9 mouse cellular contexts compared by ENCODE assay signal in genomic region chr10:76643999-76644398, GRCm38 (mm10). TPM values are rescaled to one million over a fixed set of nuclear protein-coding genes. Genes with fewer than 3 reads are reported as not detected.
DNase-seq lines count a peak whose midpoint lies in the region; ATAC-seq and TF ChIP-seq lines count a peak whose summit lies in the region.
"Had no signal": no experiment of that assay in that cellular context is flagged by ENCODE, and none has a peak within 500 bp of the region (broad histone marks: within the 10 kb centered on the region; RNA-seq: fewer than 3 reads in every experiment).

No protein-coding gene starts in this region.

- H3K9me3 ChIP-seq in embryonic facial prominence, embryonic 12.5 days, result no peaks in the 10 kb centered on the region
- no peaks in the 10 kb centered on the region for H3K9me3 ChIP-seq in heart, postnatal 0 days (replicated peaks; ENCODE audit: control insufficient read depth, low read length)
- no peaks in the 10 kb centered on the region for H3K9me3 ChIP-seq in limb, embryonic 15.5 days
- no peaks in the 10 kb centered on the region for H3K9me3 ChIP-seq in liver, embryonic 11.5 days (ENCODE audit: control insufficient read depth, low read length)
- H3K9me3 ChIP-seq: G1E had no signal

- no peak overlapping the region for H3K9ac ChIP-seq in embryonic facial prominence, embryonic 12.5 days
- H3K9ac ChIP-seq in heart, postnatal 0 days (replicated peaks; ENCODE audit: low read depth, low read length), result no peak overlapping the region
- H3K9ac ChIP-seq in limb, embryonic 15.5 days, result no peak overlapping the region
- no peak overlapping the region for H3K9ac ChIP-seq in liver, embryonic 11.5 days (ENCODE audit: low read depth, low read length)

- no peaks in the 10 kb centered on the region for H3K27me3 ChIP-seq in embryonic facial prominence, embryonic 12.5 days
- no peaks in the 10 kb centered on the region for H3K27me3 ChIP-seq in heart, postnatal 0 days (ENCODE audit: control insufficient read depth, insufficient read depth, low read length)
- H3K27me3 ChIP-seq in limb, embryonic 15.5 days, result no peaks in the 10 kb centered on the region
- no peaks in the 10 kb centered on the region for H3K27me3 ChIP-seq in liver, embryonic 11.5 days (replicated peaks; ENCODE audit: control insufficient read depth, insufficient read depth, low read length)

- no peak for TF ChIP-seq CTCF in heart, postnatal 0 days (IDR thresholded peaks at IDR 0.05; ENCODE audit: low read depth)

- H3K36me3 ChIP-seq in embryonic facial prominence, embryonic 12.5 days, result no peaks in the 10 kb centered on the region
- H3K36me3 ChIP-seq in heart, postnatal 0 days (replicated peaks; ENCODE audit: control insufficient read depth, insufficient read depth, low read length), result no peaks in the 10 kb centered on the region
- no peaks in the 10 kb centered on the region for H3K36me3 ChIP-seq in limb, embryonic 15.5 days
- H3K36me3 ChIP-seq in liver, embryonic 11.5 days (ENCODE audit: control insufficient read depth, insufficient read depth, low read length), result no peaks in the 10 kb centered on the region
- H3K36me3 ChIP-seq: G1E had no signal

- peak; percentile 78 for DNase-seq in NIH3T3 (ENCODE audit: low read depth)
- DNase-seq in heart, postnatal 0 days (ENCODE audit: low spot score), result no peak
- no peak for DNase-seq in liver, embryonic 11.5 days (ENCODE audit: low spot score)
- DNase-seq in cerebellum, postnatal 4 days (ENCODE audit: low spot score in 2 of 2), result no peak
- no peak for DNase-seq in left cerebral cortex, adult 11 months (ENCODE audit: low spot score)
- DNase-seq: right cerebral cortex, postnatal 14 days had no signal

- TF ChIP-seq EP300 in heart, postnatal 0 days (IDR thresholded peaks at IDR 0.05; ENCODE audit: low read depth), result no peak

- WGBS in embryonic facial prominence, embryonic 12.5 days, result 90% methylated on average over 4 of the region's 4 CpGs
- WGBS in heart, postnatal 0 days, result 71% methylated on average over 4 of the region's 4 CpGs
- 59% methylated on average over 4 of the region's 4 CpGs for WGBS in limb, embryonic 15.5 days
- WGBS in liver, embryonic 11.5 days, result 77% methylated on average over 4 of the region's 4 CpGs

- no peak for ATAC-seq in embryonic facial prominence, embryonic 12.5 days (ENCODE audit: insufficient number of reproducible peaks, insufficient read depth, low FRiP score, low TSS enrichment)
- ATAC-seq in heart, postnatal 0 days (ENCODE audit: insufficient read depth, low read depth), result no peak
- ATAC-seq in limb, embryonic 15.5 days (ENCODE audit: insufficient number of reproducible peaks, low FRiP score, low TSS enrichment, low read depth), result 0 out of 2 replicates have a peak, but pooled peaks have one; percentile 31
- ATAC-seq in liver, embryonic 11.5 days (replicated peaks; ENCODE audit: low FRiP score), result no peak

- H3K4me3 ChIP-seq in embryonic facial prominence, embryonic 12.5 days, result no peak overlapping the region
- H3K4me3 ChIP-seq in heart, postnatal 0 days (ENCODE audit: low read depth, low read length), result no peak overlapping the region
- H3K4me3 ChIP-seq in limb, embryonic 15.5 days, result no peak overlapping the region
- no peak overlapping the region for H3K4me3 ChIP-seq in liver, embryonic 11.5 days (ENCODE audit: low read depth, low read length)

- peak overlapping the region; percentile 73 for H3K27ac ChIP-seq in embryonic facial prominence, embryonic 12.5 days
- peak overlapping the region; percentile 44; the same call in 1 of the 2 replicates for H3K27ac ChIP-seq in heart, postnatal 0 days (ENCODE audit: low read depth)
- peak overlapping the region; percentile 96 for H3K27ac ChIP-seq in limb, embryonic 15.5 days
- no peak overlapping the region for H3K27ac ChIP-seq in liver, embryonic 11.5 days (ENCODE audit: low read depth, low read length)

- H3K4me2 ChIP-seq in embryonic facial prominence, embryonic 12.5 days (replicated peaks), result no peak overlapping the region
- H3K4me2 ChIP-seq in heart, postnatal 0 days (ENCODE audit: low read depth, low read length), result no peak overlapping the region
- H3K4me2 ChIP-seq in limb, embryonic 15.5 days, result no peak overlapping the region
- no peak overlapping the region for H3K4me2 ChIP-seq in liver, embryonic 11.5 days

- peaks cover 8% of the 10 kb centered on the region; the same call in 1 of the 2 replicates for H3K4me1 ChIP-seq in embryonic facial prominence, embryonic 12.5 days
- H3K4me1 ChIP-seq in heart, postnatal 0 days (ENCODE audit: control insufficient read depth, insufficient read depth), result no peaks in the 10 kb centered on the region
- peaks cover 28% of the 10 kb centered on the region for H3K4me1 ChIP-seq in limb, embryonic 15.5 days
- no peaks in the 10 kb centered on the region for H3K4me1 ChIP-seq in liver, embryonic 11.5 days (replicated peaks; ENCODE audit: control insufficient read depth, insufficient read depth, low read length)

RNA-seq across cellular contexts. Expression of gene Col6a2, which starts 20.6 kb away (rescaled TPM):
- 90.7 and 109 TPM in 2 replicates for polyA plus RNA-seq in embryonic facial prominence, embryonic 12.5 days (2016; fragmentation: Nextera tagmentation; extraction: Ambion mirVana)
- 133 and 156 TPM in 2 replicates for total RNA-seq in heart, postnatal 0 days (2014; rRNA removed; ENCODE audit: low replicate concordance)
- 67.6 and 72.4 TPM in 2 replicates for polyA plus RNA-seq in heart, postnatal 0 days (2015; fragmentation: Nextera tagmentation; extraction: Ambion mirVana)
- polyA plus RNA-seq in limb, embryonic 15.5 days (2015; fragmentation: Nextera tagmentation; extraction: Ambion mirVana), result 369 and 451 TPM in 2 replicates
- polyA plus RNA-seq in liver, embryonic 11.5 days (2014; fragmentation: Nextera tagmentation; extraction: Ambion mirVana), result 16.1 and 18.2 TPM in 2 replicates
- polyA plus RNA-seq: G1E had no signal
